ENCODE assay signal across 9 mouse cellular contexts in the genomic region with DNA sequence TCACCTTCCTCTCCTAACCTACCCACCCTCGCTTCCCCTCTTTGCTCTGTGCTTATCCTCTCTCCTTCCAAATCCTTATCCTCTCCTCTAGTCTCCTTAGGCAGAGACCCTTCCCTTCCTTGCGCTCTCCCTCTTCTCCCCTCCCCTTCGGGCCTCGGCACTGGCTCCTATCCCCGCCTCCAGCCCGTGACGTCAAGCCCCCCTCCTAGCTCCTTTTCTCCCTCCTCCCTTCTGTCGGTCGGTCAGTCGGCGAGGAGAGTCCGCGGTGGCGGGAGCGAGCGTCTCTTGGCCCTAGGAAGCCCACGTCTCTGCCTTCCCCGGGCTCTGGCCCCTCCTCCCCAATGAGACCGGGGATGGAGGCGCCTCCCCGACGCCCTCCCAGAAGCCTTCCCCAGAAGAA. TPM values are rescaled to one million over a fixed set of nuclear protein-coding genes. Genes with fewer than 3 reads are reported as not detected.
DNase-seq lines count a peak whose midpoint lies in the region; ATAC-seq and TF ChIP-seq lines count a peak whose summit lies in the region.
"Had no signal": no experiment of that assay in that cellular context is flagged by ENCODE, and none has a peak within 500 bp of the region (broad histone marks: within the 10 kb centered on the region; RNA-seq: fewer than 3 reads in every experiment).

No protein-coding gene starts in this region.

- no peaks in the 10 kb centered on the region; the same call in 1 of the 2 replicates for H3K36me3 ChIP-seq in forebrain, embryonic 11.5 days (ENCODE audit: control insufficient read depth, insufficient read depth, low read length)
- H3K36me3 ChIP-seq in heart, embryonic 13.5 days, result peaks cover 18% of the 10 kb centered on the region
- peaks cover 15% of the 10 kb centered on the region; the same call in 1 of the 2 replicates for H3K36me3 ChIP-seq in kidney, embryonic 16.5 days (ENCODE audit: insufficient read depth, low read length)
- no peaks in the 10 kb centered on the region for H3K36me3 ChIP-seq in liver, adult 2 months (ENCODE audit: control insufficient read depth, insufficient read depth, low read length)
- H3K36me3 ChIP-seq in midbrain, postnatal 0 days (ENCODE audit: insufficient read depth, low read length), result peaks cover 16% of the 10 kb centered on the region
- no peaks in the 10 kb centered on the region for H3K36me3 ChIP-seq in stomach, embryonic 16.5 days (ENCODE audit: control insufficient read depth, insufficient read depth, low read length)

- no peaks in the 10 kb centered on the region for H3K79me2 ChIP-seq in liver, adult 2 months (ENCODE audit: control insufficient read depth, insufficient read depth, low read length)

- peak; percentile 52 to 62 for DNase-seq in spleen, adult 18-20 months
- no peak for DNase-seq in spleen, adult 12 weeks (ENCODE audit: low spot score)
- DNase-seq in forebrain, embryonic 11.5 days (ENCODE audit: low spot score), result peak; percentile 92
- no peak for DNase-seq in liver, adult 2 months (ENCODE audit: extremely low read depth, low read depth, low spot score)
- DNase-seq in midbrain, postnatal 0 days (ENCODE audit: low spot score), result peak; percentile 94

- 0% methylated on average over 19 of the region's 22 CpGs for WGBS in forebrain, embryonic 11.5 days
- 2% methylated on average over 22 of the region's 22 CpGs for WGBS in heart, embryonic 13.5 days
- WGBS in kidney, embryonic 16.5 days, result 2% methylated on average over 22 of the region's 22 CpGs
- 5% methylated on average over 22 of the region's 22 CpGs for WGBS in liver, adult 2 months
- WGBS in midbrain, postnatal 0 days, result under 1% methylated on average over 22 of the region's 22 CpGs
- WGBS in stomach, embryonic 16.5 days, result under 1% methylated on average over 22 of the region's 22 CpGs

- H3K9me3 ChIP-seq in forebrain, embryonic 11.5 days (ENCODE audit: control insufficient read depth, low read length), result no peaks in the 10 kb centered on the region
- H3K9me3 ChIP-seq in heart, embryonic 13.5 days, result no peaks in the 10 kb centered on the region
- no peaks in the 10 kb centered on the region for H3K9me3 ChIP-seq in kidney, embryonic 16.5 days (ENCODE audit: low read length)
- H3K9me3 ChIP-seq in midbrain, postnatal 0 days (ENCODE audit: low read length), result no peaks in the 10 kb centered on the region
- H3K9me3 ChIP-seq in stomach, embryonic 16.5 days (replicated peaks; ENCODE audit: control insufficient read depth, low read length), result no peaks in the 10 kb centered on the region

- H3K27me3 ChIP-seq in forebrain, embryonic 11.5 days (ENCODE audit: control insufficient read depth, insufficient read depth, low read length), result peaks cover 10% of the 10 kb centered on the region
- peaks cover 19% of the 10 kb centered on the region for H3K27me3 ChIP-seq in heart, embryonic 13.5 days (replicated peaks)
- H3K27me3 ChIP-seq in kidney, embryonic 16.5 days (ENCODE audit: insufficient read depth, low read length), result no peaks in the 10 kb centered on the region
- H3K27me3 ChIP-seq in liver, adult 2 months (ENCODE audit: control insufficient read depth, insufficient read depth, low read length), result peaks cover 33% of the 10 kb centered on the region
- H3K27me3 ChIP-seq in midbrain, postnatal 0 days (ENCODE audit: insufficient read depth, low read length), result no peaks in the 10 kb centered on the region
- H3K27me3 ChIP-seq in stomach, embryonic 16.5 days (ENCODE audit: control insufficient read depth, insufficient read depth, low read length), result no peaks in the 10 kb centered on the region

- ATAC-seq in forebrain, embryonic 11.5 days (replicated peaks; ENCODE audit: low FRiP score), result peak; percentile 74
- ATAC-seq in heart, embryonic 13.5 days (ENCODE audit: extremely low read depth, insufficient number of reproducible peaks, low FRiP score, low TSS enrichment), result peak; percentile 28; the same call in 1 of the 2 replicates
- peak; percentile 35 for ATAC-seq in kidney, embryonic 16.5 days (ENCODE audit: low FRiP score, low TSS enrichment)
- peak; percentile 67 for ATAC-seq in midbrain, postnatal 0 days (ENCODE audit: low FRiP score)
- peak; percentile 47 for ATAC-seq in stomach, embryonic 16.5 days (ENCODE audit: insufficient read depth, low FRiP score)

- no peak overlapping the region for H3K27ac ChIP-seq in forebrain, embryonic 11.5 days (ENCODE audit: low read depth, low read length)
- H3K27ac ChIP-seq in heart, embryonic 13.5 days (replicated peaks), result 0 out of 2 replicates have a peak overlapping the region, but pooled peaks have one; percentile 32
- H3K27ac ChIP-seq in kidney, embryonic 16.5 days (ENCODE audit: low read length), result no peak overlapping the region; the same call in 1 of the 2 replicates
- no peak overlapping the region for H3K27ac ChIP-seq in liver, adult 2 months (replicated peaks; ENCODE audit: insufficient read depth, low read depth, low read length)
- peak overlapping the region; percentile 85 for H3K27ac ChIP-seq in midbrain, postnatal 0 days (ENCODE audit: low read depth, low read length)
- peak overlapping the region; percentile 27; the same call in 1 of the 2 replicates for H3K27ac ChIP-seq in stomach, embryonic 16.5 days (ENCODE audit: low read length)

- TF ChIP-seq POLR2A in liver, adult 2 months (IDR thresholded peaks at IDR 0.05; ENCODE audit: extremely low read depth, insufficient read depth, low read length), result no peak

- peak overlapping the region; percentile 95 for H3K4me2 ChIP-seq in forebrain, embryonic 11.5 days (ENCODE audit: low read depth, low read length, severe bottlenecking)
- peak overlapping the region; percentile 96 for H3K4me2 ChIP-seq in heart, embryonic 13.5 days
- H3K4me2 ChIP-seq in kidney, embryonic 16.5 days (replicated peaks; ENCODE audit: low read depth, low read length), result peak overlapping the region; percentile 96
- H3K4me2 ChIP-seq in midbrain, postnatal 0 days (ENCODE audit: low read depth, low read length, poor library complexity, severe bottlenecking), result peak overlapping the region; percentile 73
- peak overlapping the region; percentile 87 for H3K4me2 ChIP-seq in stomach, embryonic 16.5 days (ENCODE audit: low read depth, low read length)

- H3K9ac ChIP-seq in forebrain, embryonic 11.5 days (ENCODE audit: low read length), result peak overlapping the region; percentile 75
- peak overlapping the region; percentile 85 for H3K9ac ChIP-seq in heart, embryonic 13.5 days
- peak overlapping the region; percentile 76 for H3K9ac ChIP-seq in kidney, embryonic 16.5 days (replicated peaks; ENCODE audit: low read length)
- H3K9ac ChIP-seq in liver, adult 2 months (ENCODE audit: low read depth, low read length), result peak overlapping the region; percentile 33; the same call in 1 of the 2 replicates
- H3K9ac ChIP-seq in midbrain, postnatal 0 days (replicated peaks; ENCODE audit: low read length, poor library complexity, severe bottlenecking), result peak overlapping the region; percentile 90
- H3K9ac ChIP-seq in stomach, embryonic 16.5 days (ENCODE audit: low read length), result peak overlapping the region; percentile 76

- H3K4me1 ChIP-seq in forebrain, embryonic 11.5 days (replicated peaks; ENCODE audit: control insufficient read depth, insufficient read depth, low read length), result peaks cover 19% of the 10 kb centered on the region
- H3K4me1 ChIP-seq in heart, embryonic 13.5 days, result peaks cover 35% of the 10 kb centered on the region
- H3K4me1 ChIP-seq in kidney, embryonic 16.5 days (ENCODE audit: insufficient read depth, low read length), result peaks cover 21% of the 10 kb centered on the region
- peaks cover 8% of the 10 kb centered on the region for H3K4me1 ChIP-seq in liver, adult 2 months (ENCODE audit: control insufficient read depth, insufficient read depth, low read length)
- peaks cover 3% of the 10 kb centered on the region; the same call in 1 of the 2 replicates for H3K4me1 ChIP-seq in midbrain, postnatal 0 days (ENCODE audit: insufficient read depth, low read length)
- H3K4me1 ChIP-seq in stomach, embryonic 16.5 days (ENCODE audit: control insufficient read depth, insufficient read depth, low read length), result peaks cover 36% of the 10 kb centered on the region

- peak overlapping the region; percentile 64 for H3K4me3 ChIP-seq in forebrain, embryonic 11.5 days (ENCODE audit: low read depth, low read length)
- peak overlapping the region; percentile 67 for H3K4me3 ChIP-seq in heart, embryonic 13.5 days
- H3K4me3 ChIP-seq in kidney, embryonic 16.5 days (ENCODE audit: low read length), result peak overlapping the region; percentile 69
- peak overlapping the region; percentile 26 for H3K4me3 ChIP-seq in liver, adult 2 months (ENCODE audit: insufficient read depth, low read depth, low read length)
- peak overlapping the region; percentile 94 for H3K4me3 ChIP-seq in midbrain, postnatal 0 days (ENCODE audit: low read depth, low read length)
- peak overlapping the region; percentile 62 for H3K4me3 ChIP-seq in stomach, embryonic 16.5 days (replicated peaks; ENCODE audit: low read length)
- H3K4me3 ChIP-seq: myocyte had no signal

- TF ChIP-seq CTCF in liver, adult 2 months (IDR thresholded peaks at IDR 0.05; ENCODE audit: low read depth, low read length), result no peak
- TF ChIP-seq CTCF in midbrain, postnatal 0 days (IDR thresholded peaks at IDR 0.05), result no peak

RNA-seq across cellular contexts. Expression of a gene that starts 4.6 kb away (rescaled TPM):
- 19.7 and 21.8 TPM in 2 replicates for polyA plus RNA-seq in forebrain, embryonic 11.5 days (2014; fragmentation: Nextera tagmentation; extraction: Ambion mirVana)
- 4.5 and 6.9 TPM in 2 replicates for polyA plus RNA-seq in heart, embryonic 13.5 days (2015; fragmentation: Nextera tagmentation; extraction: Ambion mirVana)
- polyA plus RNA-seq in kidney, embryonic 16.5 days (2015; fragmentation: Nextera tagmentation; extraction: Ambion mirVana), result 5.6 and 7.7 TPM in 2 replicates
- total RNA-seq in liver, adult 2 months (2014; rRNA removed), result 1.2 and 1.9 TPM in 2 replicates
- polyA plus RNA-seq in liver, adult 2 months (2012; rRNA removed), result 1.4 and 3.2 TPM in 2 replicates
- 633 and 639 TPM in 2 replicates for total RNA-seq in midbrain, postnatal 0 days (2014; rRNA removed)
- polyA plus RNA-seq in midbrain, postnatal 0 days (2015; fragmentation: Nextera tagmentation; extraction: Ambion mirVana), result 111 and 116 TPM in 2 replicates
- 7.2 and 7.5 TPM in 2 replicates for polyA plus RNA-seq in stomach, embryonic 16.5 days (2015; fragmentation: Nextera tagmentation; extraction: Ambion mirVana)

RNA-seq across cellular contexts. Expression of a gene that starts 27.2 kb away (rescaled TPM):
- polyA plus RNA-seq in forebrain, embryonic 11.5 days (2014; fragmentation: Nextera tagmentation; extraction: Ambion mirVana), result 0.39 TPM in 1 of 2 replicates, not detected in the other
- not detected in 2 replicates for polyA plus RNA-seq in heart, embryonic 13.5 days (2015; fragmentation: Nextera tagmentation; extraction: Ambion mirVana)
- 0.09 and 0.13 TPM in 2 replicates for polyA plus RNA-seq in kidney, embryonic 16.5 days (2015; fragmentation: Nextera tagmentation; extraction: Ambion mirVana)
- not detected in 2 replicates for total RNA-seq in liver, adult 2 months (2014; rRNA removed)
- not detected in 2 replicates for polyA plus RNA-seq in liver, adult 2 months (2012; rRNA removed)
- not detected in 2 replicates for total RNA-seq in midbrain, postnatal 0 days (2014; rRNA removed)
- polyA plus RNA-seq in midbrain, postnatal 0 days (2015; fragmentation: Nextera tagmentation; extraction: Ambion mirVana), result 0.95 and 1.1 TPM in 2 replicates
- polyA plus RNA-seq in stomach, embryonic 16.5 days (2015; fragmentation: Nextera tagmentation; extraction: Ambion mirVana), result 0.21 TPM in 1 of 2 replicates, not detected in the other

RNA-seq across cellular contexts. Expression of a gene that starts 37.9 kb away (rescaled TPM):
- polyA plus RNA-seq in forebrain, embryonic 11.5 days (2014; fragmentation: Nextera tagmentation; extraction: Ambion mirVana), result not detected in 2 replicates
- polyA plus RNA-seq in heart, embryonic 13.5 days (2015; fragmentation: Nextera tagmentation; extraction: Ambion mirVana), result not detected in 2 replicates
- not detected in 2 replicates for polyA plus RNA-seq in kidney, embryonic 16.5 days (2015; fragmentation: Nextera tagmentation; extraction: Ambion mirVana)
- not detected in 2 replicates for total RNA-seq in liver, adult 2 months (2014; rRNA removed)
- not detected in 2 replicates for polyA plus RNA-seq in liver, adult 2 months (2012; rRNA removed)
- not detected in 2 replicates for total RNA-seq in midbrain, postnatal 0 days (2014; rRNA removed)
- not detected in 2 replicates for polyA plus RNA-seq in midbrain, postnatal 0 days (2015; fragmentation: Nextera tagmentation; extraction: Ambion mirVana)
- not detected in 2 replicates for polyA plus RNA-seq in stomach, embryonic 16.5 days (2015; fragmentation: Nextera tagmentation; extraction: Ambion mirVana)
- polyA plus RNA-seq: myocyte had no signal

RNA-seq across cellular contexts. Expression of a gene that starts 47.7 kb away (rescaled TPM):
- polyA plus RNA-seq in forebrain, embryonic 11.5 days (2014; fragmentation: Nextera tagmentation; extraction: Ambion mirVana), result 0.13 TPM in 2 replicates
- not detected in 2 replicates for polyA plus RNA-seq in heart, embryonic 13.5 days (2015; fragmentation: Nextera tagmentation; extraction: Ambion mirVana)
- not detected in 2 replicates for polyA plus RNA-seq in kidney, embryonic 16.5 days (2015; fragmentation: Nextera tagmentation; extraction: Ambion mirVana)
- total RNA-seq in liver, adult 2 months (2014; rRNA removed), result not detected in 2 replicates
- not detected in 2 replicates for polyA plus RNA-seq in liver, adult 2 months (2012; rRNA removed)
- total RNA-seq in midbrain, postnatal 0 days (2014; rRNA removed), result not detected in 2 replicates
- polyA plus RNA-seq in midbrain, postnatal 0 days (2015; fragmentation: Nextera tagmentation; extraction: Ambion mirVana), result not detected in 2 replicates
- not detected in 2 replicates for polyA plus RNA-seq in stomach, embryonic 16.5 days (2015; fragmentation: Nextera tagmentation; extraction: Ambion mirVana)
- polyA plus RNA-seq: myocyte had no signal

RNA-seq across cellular contexts. Expression of a gene that starts 49.4 kb away (rescaled TPM):
- polyA plus RNA-seq in forebrain, embryonic 11.5 days (2014; fragmentation: Nextera tagmentation; extraction: Ambion mirVana), result 130 and 142 TPM in 2 replicates
- polyA plus RNA-seq in heart, embryonic 13.5 days (2015; fragmentation: Nextera tagmentation; extraction: Ambion mirVana), result 42.5 and 45.5 TPM in 2 replicates
- polyA plus RNA-seq in kidney, embryonic 16.5 days (2015; fragmentation: Nextera tagmentation; extraction: Ambion mirVana), result 64.5 and 66.7 TPM in 2 replicates
- 0.65 and 1.0 TPM in 2 replicates for total RNA-seq in liver, adult 2 months (2014; rRNA removed)
- polyA plus RNA-seq in liver, adult 2 months (2012; rRNA removed), result 0.26 and 0.59 TPM in 2 replicates
- 140 and 182 TPM in 2 replicates for total RNA-seq in midbrain, postnatal 0 days (2014; rRNA removed)
- 166 and 171 TPM in 2 replicates for polyA plus RNA-seq in midbrain, postnatal 0 days (2015; fragmentation: Nextera tagmentation; extraction: Ambion mirVana)
- 40.9 and 50.3 TPM in 2 replicates for polyA plus RNA-seq in stomach, embryonic 16.5 days (2015; fragmentation: Nextera tagmentation; extraction: Ambion mirVana)

Comparison
In these comparisons a context has a peak if more than half of its experiments do, and no peak if none do; other contexts are left out.
1. DNase-seq: peak in spleen, adult 18-20 months (2 of 2), forebrain, embryonic 11.5 days (single experiment) and midbrain, postnatal 0 days (single experiment); none in spleen, adult 12 weeks (single experiment) and liver, adult 2 months (single experiment).
2. H3K27ac ChIP-seq: peak in heart, embryonic 13.5 days (single experiment), midbrain, postnatal 0 days (single experiment) and stomach, embryonic 16.5 days (single experiment); none in forebrain, embryonic 11.5 days (single experiment), kidney, embryonic 16.5 days (single experiment) and liver, adult 2 months (single experiment).
3. H3K4me3 ChIP-seq: peak in every context shown above with its lines; median percentile 94 in midbrain, postnatal 0 days; 69 in kidney, embryonic 16.5 days; 67 in heart, embryonic 13.5 days; 64 in forebrain, embryonic 11.5 days; 62 in stomach, embryonic 16.5 days; 26 in liver, adult 2 months.
4. H3K9ac ChIP-seq: peak in every context shown above with its lines; median percentile 90 in midbrain, postnatal 0 days; 85 in heart, embryonic 13.5 days; 76 in kidney, embryonic 16.5 days; 76 in stomach, embryonic 16.5 days; 75 in forebrain, embryonic 11.5 days; 33 in liver, adult 2 months.
5. Peak in every context shown above with its lines, with median percentiles within 50 percentile points of each other: ATAC-seq and H3K4me2 ChIP-seq.